Mouse (Mus musculus): Measurements from ENCODE around the gene Pcca.

Pcca gene

DNA sequence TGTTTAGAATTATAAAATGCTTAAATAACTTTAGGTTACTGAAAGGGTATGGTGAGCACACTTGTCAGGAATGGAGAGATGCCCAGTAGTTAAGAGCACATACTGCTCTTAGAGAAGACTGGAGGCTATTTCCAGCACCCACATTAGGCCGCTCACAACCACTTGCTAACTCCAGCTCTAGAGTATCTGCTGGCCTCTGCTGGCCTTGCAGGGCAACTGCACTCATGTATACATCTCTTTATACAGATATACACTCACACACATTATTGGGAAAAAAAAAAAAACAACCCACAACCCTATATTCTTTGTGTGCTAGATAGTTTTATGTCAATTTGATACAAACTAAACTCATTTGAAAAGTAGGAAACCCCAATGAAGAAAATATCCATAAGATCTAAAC is 217.4 kb downstream of the Pcca start:
- WGBS: 97% methylated on average over 1 of the region's 1 CpGs

DNA sequence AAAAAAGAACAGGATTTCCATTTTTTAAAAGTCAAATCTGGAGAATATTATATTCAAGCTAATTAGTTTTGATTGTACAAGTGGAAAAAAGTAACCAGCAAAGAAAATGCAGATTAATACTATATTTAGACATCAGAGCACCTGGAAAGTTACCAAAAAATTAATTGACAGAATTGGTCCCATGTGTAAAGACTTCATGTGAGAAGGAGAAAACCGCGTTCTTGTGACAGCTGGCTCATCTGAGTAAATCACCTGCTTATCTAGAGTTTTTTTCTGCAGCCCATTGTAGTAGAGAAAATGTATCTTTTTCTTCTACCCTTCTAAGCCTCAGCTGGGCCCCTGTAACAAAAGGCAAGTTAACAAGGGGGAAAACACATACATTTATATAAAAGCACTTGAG is 219.2 kb downstream of the Pcca start:
- 76% methylated on average over 2 of the region's 2 CpGs for WGBS

DNA sequence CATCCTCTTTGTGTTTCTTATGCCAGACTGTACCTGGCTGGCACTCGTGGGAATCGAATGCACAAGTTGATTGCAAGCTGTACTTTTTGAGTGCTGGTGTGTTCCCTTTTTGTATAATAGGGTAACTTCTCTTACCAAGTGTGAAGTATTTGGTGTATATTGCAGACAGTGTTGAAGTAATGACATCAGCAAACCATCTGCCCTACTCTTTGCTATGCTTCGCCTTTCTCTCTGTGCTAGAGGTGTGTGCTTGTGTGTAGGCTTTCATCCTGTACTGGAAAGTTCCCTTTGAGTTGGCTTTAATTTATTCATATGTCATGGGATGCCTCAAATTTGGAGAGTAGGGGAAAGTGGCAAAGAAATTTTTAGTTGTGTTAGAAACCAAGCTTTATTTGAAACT is 220.2 kb downstream of the Pcca start:
- 51% methylated on average over 3 of the region's 3 CpGs for WGBS

DNA sequence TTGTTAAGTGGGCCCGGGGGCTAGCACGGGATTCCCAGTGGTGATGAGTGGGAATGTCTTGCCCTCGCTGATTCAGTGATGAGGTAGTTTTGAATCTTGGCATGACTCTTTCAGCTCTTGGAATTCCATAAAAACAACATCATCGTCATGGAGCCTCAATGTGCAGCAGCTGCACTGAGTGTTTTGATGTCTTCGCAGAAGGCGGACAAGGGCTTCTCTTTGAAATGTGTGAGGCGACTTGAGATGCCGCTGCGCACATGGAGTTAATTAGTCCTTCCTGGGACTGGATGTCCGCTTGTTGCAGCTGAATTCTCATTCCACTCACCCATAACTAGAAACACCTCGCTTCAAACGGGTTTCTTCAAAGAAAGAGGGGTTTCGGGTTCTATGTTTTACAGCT is 221.4 kb downstream of the Pcca start:
- 53% methylated on average over 13 of the region's 13 CpGs for WGBS

DNA sequence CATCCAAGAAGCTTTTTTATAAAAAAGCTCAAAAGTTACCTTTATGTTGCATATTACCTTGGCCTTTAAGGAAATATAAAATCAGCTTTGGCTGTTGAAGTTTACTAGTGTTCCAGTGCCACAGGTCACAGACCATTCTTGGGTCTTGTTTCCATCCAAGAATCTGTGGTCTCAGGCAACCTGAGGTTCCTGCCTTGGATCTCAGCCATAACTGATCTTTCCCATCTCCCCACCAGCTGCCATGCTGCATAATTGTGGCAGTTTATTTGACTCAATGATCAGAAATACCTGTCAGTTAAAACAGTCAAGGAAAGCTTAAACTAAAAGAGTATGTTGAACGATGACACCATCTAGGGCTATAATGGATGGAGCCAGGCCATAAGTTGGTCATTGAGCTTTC is 222.5 kb downstream of the Pcca start:
- WGBS: 98% methylated on average over 1 of the region's 1 CpGs

DNA sequence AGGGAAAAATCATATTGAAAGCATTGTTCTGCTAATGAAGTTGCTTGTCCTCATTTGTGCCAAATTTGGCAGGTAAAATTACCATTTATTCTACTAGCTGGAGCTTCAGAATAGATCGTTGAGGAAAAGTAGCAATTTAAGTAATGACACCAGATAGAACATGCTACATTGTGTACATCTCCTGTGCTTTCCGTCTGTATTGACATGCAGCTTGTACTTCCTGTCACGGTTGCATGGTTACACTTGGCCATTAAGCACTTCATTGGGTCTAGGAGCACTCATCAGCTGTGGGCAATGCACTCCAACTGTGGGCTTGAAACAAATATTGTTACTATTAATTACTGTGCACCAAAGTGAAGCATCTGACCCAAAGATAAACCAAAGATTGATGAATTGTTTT is 225.8 kb downstream of the Pcca start:
- WGBS: 68% methylated on average over 3 of the region's 3 CpGs

DNA sequence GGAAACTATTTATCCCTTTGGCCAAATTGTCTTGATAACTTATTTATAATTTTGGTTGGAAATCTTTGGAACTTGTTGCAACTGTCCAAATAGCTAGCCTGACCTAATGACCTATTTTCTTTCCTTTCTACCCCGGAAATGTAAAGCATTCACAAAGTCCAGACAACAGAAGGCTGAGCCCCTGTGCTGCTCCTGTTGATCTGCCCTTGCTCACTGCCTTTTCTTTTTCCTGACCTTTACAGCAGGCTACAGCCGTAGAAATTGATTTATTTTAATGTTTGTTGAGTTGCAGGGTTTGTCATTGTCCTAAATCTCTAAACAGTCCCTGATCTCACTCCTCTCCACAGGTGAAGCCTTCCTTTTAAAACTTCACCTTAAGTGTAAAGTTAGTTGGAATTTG is 231.8 kb downstream of the Pcca start:
- WGBS: 72% methylated on average over 2 of the region's 2 CpGs

DNA sequence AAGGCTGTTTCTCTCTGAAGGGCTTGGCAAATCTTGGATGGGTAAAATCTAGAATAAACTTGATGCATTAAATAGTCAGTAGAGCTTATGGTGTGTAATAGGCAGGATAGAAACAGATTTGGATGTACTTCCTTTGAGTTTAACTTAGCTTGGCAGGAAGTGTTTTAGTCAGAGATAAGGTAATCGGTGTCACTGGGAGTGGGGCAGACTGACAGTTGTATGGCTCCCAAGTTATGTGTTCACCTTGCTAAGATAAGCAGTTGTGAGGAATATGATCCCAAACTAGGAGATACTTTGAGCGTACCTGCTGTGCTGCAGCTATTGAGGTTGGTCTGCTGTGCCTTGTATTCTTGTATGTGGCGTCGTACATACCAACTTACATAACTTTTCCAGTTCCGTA is 232.3 kb downstream of the Pcca start:
- 90% methylated on average over 5 of the region's 5 CpGs for WGBS

DNA sequence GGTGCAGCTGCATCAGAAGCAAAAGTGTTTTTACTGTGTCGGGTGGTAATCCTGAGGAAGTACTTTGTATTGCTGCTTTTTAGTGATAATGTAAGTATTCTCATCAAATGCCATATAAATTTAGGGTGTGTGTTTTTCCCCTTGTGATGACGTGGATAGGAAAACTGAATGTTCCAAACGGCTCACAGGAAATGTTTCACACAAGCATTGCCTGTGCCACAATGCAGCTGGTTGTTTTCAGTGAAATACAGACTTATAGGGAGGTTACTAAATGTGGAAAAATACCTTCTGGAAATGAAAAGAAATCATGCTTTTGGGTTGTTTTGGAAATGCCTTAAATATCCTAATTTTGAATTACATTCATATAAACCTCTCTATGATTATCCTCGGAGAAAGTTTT is 250.6 kb downstream of the Pcca start:
- 32% methylated on average over 4 of the region's 4 CpGs for WGBS

DNA sequence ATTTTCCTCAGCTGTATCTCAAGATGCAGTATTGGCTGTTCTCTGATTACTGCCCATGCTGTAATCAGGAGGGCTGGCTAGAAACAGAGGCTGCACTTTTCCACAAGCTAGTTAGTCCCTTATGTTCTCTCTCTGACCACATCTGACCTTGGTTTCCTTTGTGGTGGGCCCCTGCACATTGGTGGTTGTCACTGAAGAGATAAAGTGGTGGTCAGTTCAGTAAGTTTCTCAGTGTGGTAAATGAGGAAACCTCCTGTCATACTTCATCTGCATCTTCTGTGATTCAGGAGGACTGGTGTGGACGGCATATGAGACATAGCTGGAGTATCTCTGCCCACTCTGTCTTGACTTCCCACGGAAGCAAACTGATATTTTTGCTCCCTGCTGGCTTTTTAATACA is 254.1 kb downstream of the Pcca start:
- WGBS: 40% methylated on average over 2 of the region's 2 CpGs

DNA sequence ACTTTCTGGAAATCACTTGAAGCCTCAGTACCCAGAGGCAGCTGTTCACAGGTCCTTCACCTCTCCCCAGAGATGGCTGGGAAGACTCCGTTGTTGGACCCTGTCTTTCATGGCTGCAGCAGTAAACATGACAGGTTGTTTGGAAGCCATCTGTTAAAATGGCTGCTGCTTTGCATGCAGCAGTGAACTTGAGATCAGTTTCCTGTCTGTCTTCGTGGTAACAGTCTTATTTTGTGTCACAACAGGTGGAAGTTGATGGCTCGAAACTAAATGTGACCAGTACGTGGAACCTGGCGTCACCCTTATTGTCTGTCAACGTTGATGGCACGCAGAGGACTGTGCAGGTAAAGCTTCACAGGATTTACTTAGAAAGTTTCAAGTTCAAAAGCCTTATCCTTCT is 256.0 kb downstream of the Pcca start:
- WGBS: 90% methylated on average over 7 of the region's 7 CpGs

DNA sequence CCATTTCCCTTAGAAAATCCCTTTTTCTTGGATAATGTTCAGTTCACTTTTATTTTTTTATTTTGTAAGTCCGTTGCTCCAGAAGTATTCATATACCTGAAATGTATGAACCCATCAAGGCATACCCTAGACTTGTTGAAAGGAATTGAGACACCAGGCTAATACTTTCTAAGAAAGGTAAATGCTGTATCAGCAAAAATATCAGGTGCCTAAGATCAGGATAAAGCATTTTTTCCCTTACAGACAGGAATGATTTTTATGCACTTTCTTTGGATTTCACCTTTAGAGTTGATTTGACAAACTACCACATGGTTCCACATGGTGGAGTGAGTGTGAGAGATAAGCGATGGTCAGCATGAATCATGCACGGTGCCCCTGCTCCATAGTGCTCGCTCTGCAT is 259.2 kb downstream of the Pcca start:
- 99% methylated on average over 4 of the region's 4 CpGs for WGBS

DNA sequence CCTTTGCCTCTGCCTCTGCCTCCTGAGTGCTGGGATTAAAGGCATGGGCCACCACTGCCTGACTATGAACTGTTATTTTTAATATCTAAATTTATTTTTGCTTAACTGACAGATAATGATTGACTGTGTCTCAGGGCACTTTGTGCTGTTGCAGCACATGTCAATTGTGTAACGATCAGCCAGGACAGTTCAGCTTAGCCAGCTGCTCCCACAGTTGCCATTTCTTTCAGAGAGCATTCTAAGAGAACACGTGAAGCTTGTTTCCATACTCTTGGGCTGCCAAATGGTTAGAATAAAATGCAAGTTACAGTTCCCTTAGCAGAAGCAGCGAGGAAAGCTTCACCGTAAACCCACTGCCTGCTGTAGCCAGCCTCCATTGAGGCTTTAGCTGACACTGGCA is 266.2 kb downstream of the Pcca start:
- WGBS: 83% methylated on average over 4 of the region's 4 CpGs

DNA sequence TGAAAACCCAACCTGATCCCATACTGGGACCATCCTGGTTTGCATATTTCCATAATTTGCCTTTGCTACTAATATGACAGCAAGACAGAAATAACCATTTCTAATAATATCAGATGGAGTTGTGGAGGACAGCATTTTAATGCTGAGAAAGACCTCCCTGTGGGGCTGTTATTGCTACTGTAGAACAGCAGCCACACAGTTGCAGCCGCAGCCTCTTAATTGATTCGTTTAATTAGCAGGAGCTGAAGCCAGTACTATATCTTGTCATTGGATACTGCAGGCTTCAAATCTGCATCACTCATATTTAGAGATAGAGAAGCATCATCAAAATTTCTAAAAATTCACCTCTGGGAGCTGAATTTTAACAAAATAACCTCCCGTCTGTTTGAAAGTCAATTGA is 286.9 kb downstream of the Pcca start:
- 87% methylated on average over 3 of the region's 3 CpGs for WGBS

DNA sequence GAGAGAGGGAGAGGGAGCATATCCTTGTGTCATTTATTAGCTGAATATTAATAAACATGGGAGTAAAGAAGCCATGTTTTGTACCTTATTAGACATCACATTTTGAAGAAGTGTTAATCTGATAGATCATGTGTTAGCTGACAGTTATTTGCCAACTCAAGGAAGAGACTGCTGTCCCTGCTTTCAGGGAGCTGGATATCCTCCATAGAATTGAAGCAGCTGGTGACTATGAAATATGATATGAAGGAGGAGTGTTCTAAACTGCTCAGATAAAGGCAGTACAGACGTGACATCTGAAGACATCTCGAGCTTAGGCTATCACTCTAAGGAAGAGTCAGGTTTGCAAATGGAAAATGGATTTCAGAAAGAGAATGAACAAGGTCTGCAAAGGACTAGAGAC is 289.7 kb downstream of the Pcca start:
- WGBS: 82% methylated on average over 2 of the region's 2 CpGs

DNA sequence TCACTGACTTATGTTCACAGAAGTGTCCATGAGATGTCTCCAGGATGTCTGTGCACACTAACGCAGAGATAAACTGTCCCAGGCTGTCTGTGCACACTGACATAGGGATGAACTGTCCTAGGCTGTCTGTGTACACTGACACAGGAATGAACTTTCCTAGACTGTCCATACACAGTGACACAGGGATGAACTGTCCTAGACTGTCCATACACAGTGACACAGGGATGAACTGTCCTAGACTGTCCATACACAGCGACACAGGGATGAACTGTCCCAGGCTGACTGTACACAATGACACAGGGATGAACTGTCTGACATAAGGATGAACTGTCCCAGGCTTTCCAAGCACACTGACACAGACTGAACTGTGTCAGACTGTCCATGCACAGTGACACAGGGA is 291.3 kb downstream of the Pcca start:
- 95% methylated on average over 2 of the region's 2 CpGs for WGBS

DNA sequence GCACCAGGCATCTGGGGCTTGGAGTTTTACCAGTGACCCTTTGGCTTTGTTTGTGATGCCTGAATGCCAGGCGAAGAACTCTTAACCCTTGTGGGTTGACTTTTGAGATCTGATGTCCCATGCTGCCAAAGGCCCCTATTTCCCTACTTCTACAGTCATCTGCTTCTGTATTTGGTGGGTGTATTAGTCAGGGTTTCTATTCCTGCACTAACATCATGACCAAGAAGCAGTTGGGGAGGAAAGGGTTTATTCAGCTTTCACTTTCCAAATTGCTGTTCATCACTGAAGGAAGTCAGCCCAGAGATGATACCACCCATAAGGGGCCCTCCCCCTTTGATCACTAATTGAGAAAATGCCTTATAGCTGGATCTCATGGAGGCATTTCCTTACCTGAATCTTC is 296.3 kb downstream of the Pcca start:
- 100% methylated on average over 1 of the region's 1 CpGs for WGBS

DNA sequence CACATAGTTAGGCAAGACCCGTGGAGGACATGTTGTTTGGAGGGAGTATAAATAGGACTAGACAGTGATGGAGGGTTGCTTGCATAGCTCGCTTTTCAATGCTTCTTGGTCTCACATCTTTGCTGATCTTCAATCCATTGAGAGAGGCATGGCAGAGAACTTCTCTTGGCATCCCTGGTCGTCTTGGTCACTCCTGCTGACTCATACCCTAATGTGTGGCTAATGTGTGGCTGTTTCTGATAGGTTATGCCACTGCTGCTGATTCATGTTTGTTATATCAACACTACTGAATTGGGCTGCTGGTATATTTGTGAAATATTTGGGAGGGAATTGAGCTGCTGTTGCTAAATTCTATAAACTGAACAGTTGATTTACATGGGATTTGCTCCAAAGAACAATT is 299.5 kb downstream of the Pcca start:
- WGBS: 88% methylated on average over 3 of the region's 3 CpGs

DNA sequence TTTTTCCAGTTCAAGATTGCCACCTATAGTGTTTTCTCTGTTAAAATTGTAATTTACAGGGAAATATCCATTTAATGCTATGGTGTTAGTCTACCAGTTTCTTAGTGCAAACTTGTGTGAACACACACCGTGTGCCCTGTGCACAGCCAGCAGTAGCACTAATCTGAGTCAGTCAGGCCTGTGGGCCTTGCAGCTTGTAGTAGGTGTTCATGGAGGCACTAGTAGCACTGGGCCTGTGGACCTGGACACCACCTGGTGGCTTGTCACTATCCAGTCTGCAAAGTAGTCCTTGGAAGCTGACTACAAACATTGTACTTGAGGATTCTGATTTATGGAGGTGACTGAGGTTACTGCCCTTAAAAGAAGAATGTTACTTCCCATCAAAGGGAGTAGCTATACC is 300.6 kb downstream of the Pcca start:
- 95% methylated on average over 1 of the region's 1 CpGs for WGBS

DNA sequence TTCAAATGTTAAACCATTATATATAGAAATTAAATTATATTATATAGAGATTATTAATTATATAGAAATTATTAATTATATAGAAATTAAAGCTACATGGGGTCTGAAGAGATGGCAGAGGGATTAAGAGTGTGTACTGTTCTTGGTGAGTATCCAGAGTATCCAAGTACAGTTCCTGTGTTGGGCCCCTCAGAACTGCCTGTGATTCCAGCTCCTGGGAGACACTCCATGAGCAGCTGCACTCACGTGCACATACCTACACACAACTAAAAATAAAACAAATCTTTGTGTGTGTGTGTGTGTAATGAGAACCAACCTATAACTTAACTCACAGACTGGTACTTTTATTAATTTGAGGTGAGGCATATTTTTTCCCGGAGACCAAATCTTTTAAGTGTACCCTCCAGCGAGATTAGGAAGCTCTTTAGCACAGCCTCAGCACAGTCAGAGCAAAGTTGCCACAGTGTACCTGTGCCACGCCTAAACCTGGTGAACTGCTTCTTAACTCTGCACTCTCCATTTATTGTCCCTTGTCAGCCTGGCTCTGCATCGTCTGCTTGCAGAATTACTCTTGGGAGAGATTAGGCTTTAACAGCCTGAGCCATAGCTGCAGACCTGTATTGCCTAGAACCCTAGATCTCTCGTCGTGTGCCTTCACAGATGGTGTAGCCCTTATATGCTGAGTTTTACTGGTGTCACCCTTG is 301.5 kb downstream of the Pcca start:
- 87% methylated on average over 7 of the region's 7 CpGs for WGBS

DNA sequence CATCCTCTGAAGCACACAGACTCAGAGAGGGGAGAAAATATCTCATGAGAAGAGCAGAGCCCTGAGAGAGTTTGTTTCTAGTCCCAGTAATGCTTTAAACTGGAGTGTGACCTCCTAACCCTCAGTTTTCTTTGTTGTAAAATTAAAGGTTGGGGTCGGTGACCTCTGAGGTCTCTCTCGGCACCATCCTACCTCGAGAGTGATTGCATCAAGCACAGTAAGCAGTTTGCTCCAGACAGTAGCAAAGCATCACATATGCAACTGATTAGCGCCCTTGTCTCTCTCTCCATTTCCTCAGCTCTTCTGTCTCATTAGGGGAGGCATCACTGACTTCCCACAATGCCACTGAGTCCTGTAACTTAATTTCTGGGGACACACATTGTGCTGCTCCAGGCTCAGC is 302.1 kb downstream of the Pcca start:
- WGBS: 72% methylated on average over 4 of the region's 4 CpGs

DNA sequence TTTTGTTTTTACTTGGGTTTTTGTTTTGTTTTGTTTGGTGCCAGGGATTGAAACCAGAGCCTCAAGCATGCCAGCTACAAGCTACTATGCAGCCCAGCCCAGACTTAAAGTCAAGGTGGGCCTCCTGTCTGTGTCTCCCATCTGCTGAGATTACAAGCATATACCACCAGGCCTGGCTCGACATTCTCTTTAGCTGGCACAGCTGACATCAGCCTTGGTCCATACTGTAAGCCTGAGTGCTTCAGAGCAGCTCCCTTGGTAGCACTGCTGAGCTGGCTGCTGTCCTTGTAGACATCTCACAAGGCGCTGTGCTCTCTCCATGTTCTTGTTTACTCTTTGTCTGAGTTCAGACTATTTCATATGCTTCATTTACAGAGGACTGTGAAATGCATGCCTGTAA is 302.9 kb downstream of the Pcca start:
- 70% methylated on average over 2 of the region's 2 CpGs for WGBS

DNA sequence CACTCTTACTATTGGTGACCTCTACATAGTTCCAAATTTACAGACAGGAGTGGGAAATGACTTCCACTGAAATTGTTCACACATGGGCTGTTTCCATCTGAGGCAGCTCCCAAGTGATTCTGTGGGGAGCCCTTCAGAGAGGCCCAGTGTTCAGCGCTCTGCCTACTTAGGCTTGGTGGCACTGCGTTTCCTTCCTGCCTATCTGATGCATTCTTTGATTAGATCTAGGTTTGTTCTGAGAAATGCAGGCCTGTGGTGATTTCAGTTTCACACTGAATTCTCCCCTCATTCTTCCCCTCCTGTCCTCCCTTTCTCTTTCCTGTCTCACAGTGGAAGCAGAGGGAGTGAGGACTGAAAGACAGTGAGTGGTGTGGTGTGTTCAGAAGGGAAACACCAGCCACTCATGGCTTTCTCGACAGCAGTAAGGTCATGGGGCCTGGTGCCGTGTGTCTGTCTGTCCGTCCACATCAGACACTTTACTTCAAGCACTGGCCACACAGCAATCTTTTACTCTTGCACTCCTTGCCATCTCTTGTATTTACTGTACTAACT is 318.5 kb downstream of the Pcca start:
- WGBS: 90% methylated on average over 5 of the region's 5 CpGs

DNA sequence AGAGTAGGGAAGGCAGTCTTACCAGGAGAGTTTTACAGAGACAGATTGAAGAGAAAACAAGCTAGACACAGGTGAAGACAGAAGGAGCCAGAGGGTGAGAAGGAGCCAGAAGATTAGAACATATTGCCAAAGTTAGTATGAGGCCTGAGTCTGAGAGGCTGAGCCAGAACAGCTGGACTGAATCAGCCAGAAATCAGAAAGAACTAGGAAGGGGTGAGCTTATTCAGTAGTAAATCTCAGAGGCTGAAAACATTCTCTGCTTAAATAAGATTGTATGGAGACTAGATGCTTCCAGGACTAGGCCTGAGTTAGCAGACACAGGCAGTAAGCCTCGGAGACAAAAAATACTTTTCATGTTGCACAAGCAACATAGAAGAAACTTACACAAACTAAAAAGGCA is 325.7 kb downstream of the Pcca start:
- WGBS: 94% methylated on average over 1 of the region's 1 CpGs

Data from cerebral cortex, adult 2 months (tissue).